Mouse (Mus musculus) stomach, postnatal 0 days (tissue): ENCODE data around the gene Vash2. TPM values are rescaled to one million over a fixed set of nuclear protein-coding genes. Genes with fewer than 3 reads are reported as not detected.

Experiments used
- ATAC-seq: fragments of 200-750 bp; cut with Nextera tagmentation; 2 replicates; pipeline ENCODE4 v1.8.0; 2017; ENCODE audit not compliant: low FRiP score, low TSS enrichment
- DNase-seq: peaks from one replicate; pipeline ENCODE4 v3.0.0-alpha.2; 2016; ENCODE audit warnings: low spot score
- H3K27ac ChIP-seq: fragments of 300-500 bp; sonication (generic); replicated peaks from 2 replicates; pipeline ENCODE4 v1.5.1; 2014; ENCODE audit warnings: mild to moderate bottlenecking, control low read depth
- H3K27me3 ChIP-seq: fragments of 300-500 bp; sonication (generic); 2 replicates; pipeline ENCODE4 v1.6.1; 2014; ENCODE audit warnings: low read length; ENCODE audit not compliant: control insufficient read depth, insufficient read depth
- H3K36me3 ChIP-seq: fragments of 300-500 bp; sonication (generic); 2 replicates; pipeline ENCODE4 v1.6.1; 2014; ENCODE audit warnings: low read length, mixed read lengths; ENCODE audit not compliant: control insufficient read depth, insufficient read depth
- H3K4me1 ChIP-seq: fragments of 300-500 bp; sonication (generic); replicated peaks from 2 replicates; pipeline ENCODE4 v1.6.1; 2014; ENCODE audit warnings: antibody characterized with exemption; ENCODE audit not compliant: control insufficient read depth, insufficient read depth
- H3K4me2 ChIP-seq: fragments of 300-500 bp; sonication (generic); replicated peaks from 2 replicates; pipeline ENCODE4 v1.6.1; 2014; ENCODE audit warnings: low read depth, mild to moderate bottlenecking, control low read depth, moderate library complexity
- H3K4me3 ChIP-seq: fragments of 300-500 bp; sonication (generic); 2 replicates; pipeline ENCODE4 v1.5.1; 2014; ENCODE audit warnings: low read depth, low read length, control low read depth
- H3K9ac ChIP-seq: fragments of 300-500 bp; sonication (generic); 2 replicates; pipeline ENCODE4 v1.6.1; 2014; ENCODE audit warnings: mild to moderate bottlenecking, low read length, control low read depth, mixed read lengths
- H3K9me3 ChIP-seq: fragments of 300-500 bp; sonication (generic); 2 replicates; pipeline ENCODE4 v1.6.1; 2016; ENCODE audit warnings: low read length; ENCODE audit not compliant: control insufficient read depth
- CTCF ChIP-seq: IDR thresholded peaks from 2 replicates; pipeline ENCODE4 v1.5.1; 2016; ENCODE audit warnings: antibody characterized with exemption, low read depth, mild to moderate bottlenecking, moderate library complexity
- EP300 ChIP-seq: optimal IDR thresholded peaks from 2 replicates; pipeline ENCODE3; 2016; ENCODE audit warnings: antibody characterized with exemption
- WGBS: fragments of 180-500 bp; shearing (Covaris S2); extraction: QIAGEN DNeasy Blood & Tissue Kit; methylation state at CpG from one replicate; pipeline ENCODE4 v1.1.7; 2014; 5-methylcytosine and 5-hydroxymethylcytosine counted together
- polyA plus RNA-seq: library from polyadenylated mRNA; unstranded; fragments of >200 nt; fragmentation: Nextera tagmentation; extraction: Ambion mirVana; gene quantifications from 2 replicates; pipeline ENCODE4 v1.2.1, GENCODE M21; 2015

The Vash2 gene
- polyA plus RNA-seq, 1 experiment from 2014 or later: 3.8 TPM

- H3K36me3 ChIP-seq: no peaks in the 10 kb centered on the region
- ATAC-seq (no peak), DNase-seq (no peak)
- H3K4me2 ChIP-seq: no peak overlapping the region
- no peak overlapping the region for H3K9ac ChIP-seq
- no peaks in the 10 kb centered on the region for H3K27me3 ChIP-seq
- WGBS: 81% methylated on average over 5 of the region's 5 CpGs
- H3K4me3 ChIP-seq: no peak overlapping the region
- no peaks in the 10 kb centered on the region for H3K9me3 ChIP-seq
- no peak overlapping the region for H3K27ac ChIP-seq
- H3K4me1 ChIP-seq: no peaks in the 10 kb centered on the region
- no peak for TF ChIP-seq CTCF
- no peak for TF ChIP-seq EP300
Measured at GRCm38 (mm10) chr1:190958821-190959220, 20.3 kb downstream of the Vash2 start.

- H3K27me3 ChIP-seq: no peaks in the 10 kb centered on the region
- H3K9ac ChIP-seq: no peak overlapping the region
- DNase-seq: no peak
- H3K4me2 ChIP-seq: no peak overlapping the region
- H3K4me1 ChIP-seq: no peaks in the 10 kb centered on the region
- no peaks in the 10 kb centered on the region for H3K9me3 ChIP-seq
- 69% methylated on average over 3 of the region's 3 CpGs for WGBS
- no peaks in the 10 kb centered on the region; the same call in 1 of the 2 replicates for H3K36me3 ChIP-seq
- H3K4me3 ChIP-seq: no peak overlapping the region
- no peak for ATAC-seq
- no peak for TF ChIP-seq EP300
- H3K27ac ChIP-seq: no peak overlapping the region
Measured at GRCm38 (mm10) chr1:190953009-190953408, 26.1 kb downstream of the Vash2 start.

GRCm38 (mm10) chr1:190951014-190951413, 28.1 kb downstream of the Vash2 start:
- H3K9me3 ChIP-seq: no peaks in the 10 kb centered on the region
- TF ChIP-seq EP300: no peak
- TF ChIP-seq CTCF: no peak
- ATAC-seq (no peak), DNase-seq (no peak)
- H3K36me3 ChIP-seq: no peaks in the 10 kb centered on the region; the same call in 1 of the 2 replicates
- H3K4me3 ChIP-seq: no peak overlapping the region
- H3K27ac ChIP-seq: no peak overlapping the region
- WGBS: 82% methylated on average over 5 of the region's 5 CpGs
- no peaks in the 10 kb centered on the region for H3K27me3 ChIP-seq
- H3K4me2 ChIP-seq: no peak overlapping the region
- H3K9ac ChIP-seq: no peak overlapping the region
- no peaks in the 10 kb centered on the region for H3K4me1 ChIP-seq

GRCm38 (mm10) chr1:190948846-190949245, 30.2 kb downstream of the Vash2 start:
- no peaks in the 10 kb centered on the region for H3K9me3 ChIP-seq
- no peak for TF ChIP-seq CTCF
- no peak for TF ChIP-seq EP300
- H3K9ac ChIP-seq: no peak overlapping the region
- no peaks in the 10 kb centered on the region for H3K27me3 ChIP-seq
- WGBS: 81% methylated on average over 17 of the region's 17 CpGs
- ATAC-seq (no peak), DNase-seq (no peak)
- H3K4me2 ChIP-seq: no peak overlapping the region
- H3K4me3 ChIP-seq: no peak overlapping the region
- no peaks in the 10 kb centered on the region for H3K4me1 ChIP-seq
- no peak overlapping the region for H3K27ac ChIP-seq
- peaks cover 3% of the 10 kb centered on the region; the same call in 1 of the 2 replicates for H3K36me3 ChIP-seq

- H3K4me2 ChIP-seq: no peak overlapping the region
- no peaks in the 10 kb centered on the region for H3K27me3 ChIP-seq
- TF ChIP-seq EP300: no peak
- TF ChIP-seq CTCF: no peak
- H3K36me3 ChIP-seq: peaks cover 5% of the 10 kb centered on the region; the same call in 1 of the 2 replicates
- no peak overlapping the region for H3K27ac ChIP-seq
- H3K9ac ChIP-seq: no peak overlapping the region
- H3K4me3 ChIP-seq: no peak overlapping the region
- no peaks in the 10 kb centered on the region for H3K9me3 ChIP-seq
- DNase-seq (no peak), ATAC-seq (no peak)
- no peaks in the 10 kb centered on the region for H3K4me1 ChIP-seq
- 75% methylated on average over 7 of the region's 7 CpGs for WGBS
Measured at GRCm38 (mm10) chr1:190948439-190948838, 30.7 kb downstream of the Vash2 start.

GRCm38 (mm10) chr1:190947986-190948385, 31.1 kb downstream of the Vash2 start:
- WGBS: 80% methylated on average over 5 of the region's 5 CpGs
- no peak for TF ChIP-seq CTCF
- no peak for TF ChIP-seq EP300
- no peak for ATAC-seq
- Histone ChIP-seq H3K4me1 (no peaks in the 10 kb centered on the region), H3K27me3 (no peaks in the 10 kb centered on the region), H3K27ac (no peak overlapping the region), H3K4me2 (no peak overlapping the region), H3K9ac (no peak overlapping the region), H3K9me3 (no peaks in the 10 kb centered on the region), H3K4me3 (no peak overlapping the region), H3K36me3 (peaks cover 5% of the 10 kb centered on the region; the same call in 1 of the 2 replicates)
- DNase-seq: no peak
